Mouse (Mus musculus): ENCODE data around the gene Lce1d. TPM values are rescaled to one million over a fixed set of nuclear protein-coding genes. Genes with fewer than 3 reads are reported as not detected.
"Not testable (repeated sequence)": the region's sequence is repeated elsewhere in the genome, so short reads cannot be mapped to it uniquely, and the experiment has no call there.

The Lce1d gene
- polyA plus RNA-seq, 1 experiment, result not detected

DNA sequence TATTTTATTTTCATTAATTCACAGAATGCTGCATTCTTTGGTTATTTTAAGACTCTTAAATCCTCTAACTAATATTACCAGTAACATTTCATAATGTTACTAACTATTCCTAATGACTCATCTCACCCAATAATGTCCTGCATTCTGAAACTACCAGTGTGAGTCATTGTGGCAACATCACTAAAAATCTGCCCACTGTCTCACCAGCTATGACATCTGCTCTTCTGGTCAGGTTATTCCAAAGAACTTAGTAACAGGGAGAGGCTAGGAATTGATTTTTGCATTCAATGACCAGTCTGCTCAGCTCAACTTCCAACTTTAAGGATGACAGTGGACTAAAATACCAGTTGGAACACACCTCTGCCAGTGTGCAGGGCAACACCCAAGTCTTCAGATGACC, 4.7 kb upstream of the Lce1d start:
- Histone ChIP-seq H3ac (ENCODE audit: control insufficient read depth, insufficient read length, low read depth) (no peak overlapping the region), H3K79me2 (ENCODE audit: control insufficient read depth, insufficient read depth) (no peaks in the 10 kb centered on the region), H3K4me3 (ENCODE audit: insufficient read depth, poor library complexity, severe bottlenecking) (no peak overlapping the region), H3K27me3 (ENCODE audit: control insufficient read depth, insufficient read depth, insufficient read length) (no peaks in the 10 kb centered on the region), H3K36me3 (ENCODE audit: control insufficient read depth, insufficient read depth) (no peaks in the 10 kb centered on the region), H3K79me3 (ENCODE audit: low read depth) (no peaks in the 10 kb centered on the region)
- peak; percentile 79 for TF ChIP-seq FOSL1 (IDR thresholded peaks at IDR 0.05; ENCODE audit: insufficient read depth, low read length, poor library complexity, severe bottlenecking)
- no peak for TF ChIP-seq MYOG (IDR thresholded peaks at IDR 0.05; ENCODE audit: control insufficient read depth, extremely low read depth, insufficient read length)
- TF ChIP-seq MAX (IDR thresholded peaks at IDR 0.05), result no peak
- TF ChIP-seq CEBPB (IDR thresholded peaks at IDR 0.05; ENCODE audit: low read depth), result peak; percentile 59
- no peak for TF ChIP-seq USF1 (IDR thresholded peaks at IDR 0.05; ENCODE audit: low read depth)
- TF ChIP-seq MYOD1 (IDR thresholded peaks at IDR 0.05; ENCODE audit: control insufficient read depth, insufficient read length, low read depth), result peak; percentile 52
- TF ChIP-seq CTCF (IDR thresholded peaks at IDR 0.05; ENCODE audit: control insufficient read depth, insufficient read depth, insufficient read length), result no peak

DNA sequence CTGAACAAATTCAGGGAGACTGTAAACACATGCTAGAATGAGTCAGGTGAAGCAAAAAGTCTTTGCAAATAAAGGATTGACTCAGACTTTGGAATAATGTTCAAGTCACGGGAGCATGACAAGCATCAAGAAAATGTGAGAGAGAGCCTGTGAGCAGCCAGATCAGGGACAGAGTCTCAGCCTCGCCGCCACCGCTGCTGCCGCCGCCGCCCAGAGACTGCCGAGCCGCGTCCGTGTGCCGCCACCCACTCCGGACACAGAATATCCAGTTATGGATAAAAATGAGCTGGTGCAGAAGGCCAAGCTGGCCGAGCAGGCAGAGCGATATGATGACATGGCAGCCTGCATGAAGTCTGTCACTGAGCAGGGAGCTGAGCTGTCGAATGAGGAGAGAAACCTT, 2.1 kb upstream of the Lce1d start:
- H3K79me2 ChIP-seq (ENCODE audit: control insufficient read depth, insufficient read depth); H3K4me3 ChIP-seq (ENCODE audit: insufficient read depth, poor library complexity, severe bottlenecking); H3K79me3 ChIP-seq (ENCODE audit: low read depth); H3K27me3 ChIP-seq (ENCODE audit: control insufficient read depth, insufficient read depth, insufficient read length); H3ac ChIP-seq (ENCODE audit: control insufficient read depth, insufficient read length, low read depth); H3K36me3 ChIP-seq (ENCODE audit: control insufficient read depth, insufficient read depth): not testable (repeated sequence)

DNA sequence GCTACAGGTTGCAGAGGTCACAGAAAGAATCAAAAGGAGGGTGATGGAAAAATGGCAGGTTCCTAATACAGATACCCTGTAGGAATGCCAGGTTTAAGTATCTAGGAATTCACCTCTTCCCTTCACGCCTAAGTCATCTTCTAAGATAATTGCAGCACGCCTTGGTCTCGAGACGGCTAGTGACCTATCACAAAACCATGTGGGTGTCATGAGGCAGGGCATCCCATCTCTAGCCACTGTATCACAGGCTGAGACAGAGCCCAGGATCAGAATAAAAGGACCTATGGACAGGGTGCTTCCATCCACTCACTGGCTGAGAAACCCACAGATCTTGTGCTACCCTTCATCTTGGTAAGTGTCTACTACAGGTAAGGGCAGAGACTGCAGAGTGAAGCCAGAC, 8.1 kb downstream of the Lce1d start, which contains the start of gene Lce1c:
TSS of gene Lce1c (plus strand) at position 301 of the 400 bp plus-strand sequence.
- Histone ChIP-seq H3K36me3 (ENCODE audit: control insufficient read depth, insufficient read depth) (no peaks in the 10 kb centered on the region), H3ac (ENCODE audit: control insufficient read depth, insufficient read length, low read depth) (no peak within 1 kb of the TSS), H3K79me2 (ENCODE audit: control insufficient read depth, insufficient read depth) (no peaks in the 10 kb centered on the region), H3K4me3 (ENCODE audit: insufficient read depth, poor library complexity, severe bottlenecking) (no peak within 1 kb of the TSS), H3K27me3 (ENCODE audit: control insufficient read depth, insufficient read depth, insufficient read length) (no peaks in the 10 kb centered on the region), H3K79me3 (ENCODE audit: low read depth) (no peaks in the 10 kb centered on the region)
- TF ChIP-seq MYOD1 (IDR thresholded peaks at IDR 0.05; ENCODE audit: control insufficient read depth, insufficient read length, low read depth) (no peak), CEBPB (IDR thresholded peaks at IDR 0.05; ENCODE audit: low read depth) (no peak), MYOG (IDR thresholded peaks at IDR 0.05; ENCODE audit: control insufficient read depth, extremely low read depth, insufficient read length) (no peak), MAX (IDR thresholded peaks at IDR 0.05) (no peak), CTCF (IDR thresholded peaks at IDR 0.05; ENCODE audit: control insufficient read depth, insufficient read depth, insufficient read length) (no peak)

DNA sequence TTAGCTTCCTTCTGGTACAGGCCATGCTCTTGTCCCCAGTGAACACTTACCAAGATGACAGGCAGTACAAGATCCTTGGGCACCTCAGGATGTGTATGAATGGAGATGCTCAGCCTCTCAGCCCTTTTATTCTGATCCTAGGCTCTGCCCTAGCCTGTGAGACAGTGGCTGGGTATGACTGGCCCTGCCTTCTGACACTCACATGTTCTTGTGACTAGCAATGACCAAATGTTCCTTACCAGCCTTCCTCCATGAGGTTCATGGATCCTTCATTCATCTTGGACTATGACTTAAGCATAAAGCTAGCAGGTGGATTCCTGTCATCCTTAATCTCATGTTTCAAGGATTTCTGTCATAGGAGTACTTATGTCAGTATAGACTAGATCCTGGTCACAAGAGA, 16.8 kb downstream of the Lce1d start, which contains the start of gene Lce1a2:
TSS of gene Lce1a2 (minus strand) at position 101 of the 400 bp plus-strand sequence.
- no peak within 1 kb of the TSS for H3K4me3 ChIP-seq (ENCODE audit: insufficient read depth, poor library complexity, severe bottlenecking)
- no peaks in the 10 kb centered on the region for H3K79me2 ChIP-seq (ENCODE audit: control insufficient read depth, insufficient read depth)
- H3K79me3 ChIP-seq (ENCODE audit: low read depth), result no peaks in the 10 kb centered on the region
- H3ac ChIP-seq (ENCODE audit: control insufficient read depth, insufficient read length, low read depth), result no peak within 1 kb of the TSS
- no peaks in the 10 kb centered on the region for H3K27me3 ChIP-seq (ENCODE audit: control insufficient read depth, insufficient read depth, insufficient read length)
- H3K36me3 ChIP-seq (ENCODE audit: control insufficient read depth, insufficient read depth), result no peaks in the 10 kb centered on the region
- TF ChIP-seq CEBPB (IDR thresholded peaks at IDR 0.05; ENCODE audit: low read depth), result no peak
- no peak for TF ChIP-seq CTCF (IDR thresholded peaks at IDR 0.05; ENCODE audit: control insufficient read depth, insufficient read depth, insufficient read length)
- no peak for TF ChIP-seq MYOG (IDR thresholded peaks at IDR 0.05; ENCODE audit: control insufficient read depth, extremely low read depth, insufficient read length)
- TF ChIP-seq USF1 (IDR thresholded peaks at IDR 0.05; ENCODE audit: low read depth), result no peak
- no peak for TF ChIP-seq MYOD1 (IDR thresholded peaks at IDR 0.05; ENCODE audit: control insufficient read depth, insufficient read length, low read depth)
- no peak for TF ChIP-seq MAX (IDR thresholded peaks at IDR 0.05)
- no peak for TF ChIP-seq FOSL1 (IDR thresholded peaks at IDR 0.05; ENCODE audit: insufficient read depth, low read length, poor library complexity, severe bottlenecking)

DNA sequence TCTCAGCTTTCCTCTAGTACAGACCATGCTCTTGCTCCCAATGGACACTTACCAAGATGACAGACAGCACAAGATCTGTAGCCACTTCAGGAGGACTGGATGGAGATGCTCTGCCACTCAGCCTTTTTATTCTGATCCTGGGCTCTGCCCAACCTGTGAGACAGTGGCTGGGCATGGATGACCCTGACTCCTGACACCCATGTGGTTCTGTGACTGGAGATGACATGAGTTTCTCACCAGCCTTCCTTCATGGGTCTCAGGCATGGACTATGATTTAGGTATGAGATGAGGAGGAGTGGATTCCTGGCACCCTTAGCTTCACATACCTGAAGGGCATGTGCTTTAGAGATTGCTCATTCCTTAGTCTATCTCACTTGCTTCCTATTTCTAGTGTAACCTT, 30.2 kb downstream of the Lce1d start, which contains the start of gene Lce1b:
TSS of gene Lce1b (minus strand) at position 101 of the 400 bp plus-strand sequence.
- no peak within 1 kb of the TSS for H3ac ChIP-seq (ENCODE audit: control insufficient read depth, insufficient read length, low read depth)
- H3K79me3 ChIP-seq (ENCODE audit: low read depth), result no peaks in the 10 kb centered on the region
- no peaks in the 10 kb centered on the region for H3K27me3 ChIP-seq (ENCODE audit: control insufficient read depth, insufficient read depth, insufficient read length)
- TF ChIP-seq CEBPB (IDR thresholded peaks at IDR 0.05; ENCODE audit: low read depth) (no peak), MYOD1 (IDR thresholded peaks at IDR 0.05; ENCODE audit: control insufficient read depth, insufficient read length, low read depth) (no peak), CTCF (IDR thresholded peaks at IDR 0.05; ENCODE audit: control insufficient read depth, insufficient read depth, insufficient read length) (no peak), USF1 (IDR thresholded peaks at IDR 0.05; ENCODE audit: low read depth) (no peak), FOSL1 (IDR thresholded peaks at IDR 0.05; ENCODE audit: insufficient read depth, low read length, poor library complexity, severe bottlenecking) (no peak), MAX (IDR thresholded peaks at IDR 0.05) (no peak), MYOG (IDR thresholded peaks at IDR 0.05; ENCODE audit: control insufficient read depth, extremely low read depth, insufficient read length) (no peak)
- H3K79me2 ChIP-seq (ENCODE audit: control insufficient read depth, insufficient read depth), result no peaks in the 10 kb centered on the region
- no peaks in the 10 kb centered on the region for H3K36me3 ChIP-seq (ENCODE audit: control insufficient read depth, insufficient read depth)
- H3K4me3 ChIP-seq (ENCODE audit: insufficient read depth, poor library complexity, severe bottlenecking), result no peak within 1 kb of the TSS

DNA sequence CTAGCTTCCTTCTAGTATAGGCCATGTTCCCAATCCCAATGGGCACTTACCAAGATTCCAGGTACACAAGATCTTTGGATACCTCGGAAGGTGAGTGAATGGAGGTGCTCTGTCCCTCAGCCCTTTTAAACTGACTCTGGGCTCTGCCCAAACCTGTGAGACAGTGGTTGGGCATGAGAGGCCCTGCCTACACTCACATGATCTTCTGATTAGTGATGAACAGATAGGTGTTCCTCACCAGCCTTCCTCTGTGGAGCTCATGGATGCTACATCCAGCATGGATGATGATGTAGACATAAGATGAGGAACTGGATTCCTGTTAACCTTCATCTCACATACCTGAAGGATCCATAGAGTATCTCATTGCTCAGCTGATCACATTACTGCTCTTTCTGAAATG, 38.8 kb downstream of the Lce1d start, which contains the start of gene Lce1a1:
TSS of gene Lce1a1 (minus strand) at position 101 of the 400 bp plus-strand sequence.
- Histone ChIP-seq H3K79me2 (ENCODE audit: control insufficient read depth, insufficient read depth) (no peaks in the 10 kb centered on the region), H3K4me3 (ENCODE audit: insufficient read depth, poor library complexity, severe bottlenecking) (no peak within 1 kb of the TSS)
- no peak for TF ChIP-seq MAX (IDR thresholded peaks at IDR 0.05)
- TF ChIP-seq MYOD1 (IDR thresholded peaks at IDR 0.05; ENCODE audit: control insufficient read depth, insufficient read length, low read depth), result no peak
- TF ChIP-seq CEBPB (IDR thresholded peaks at IDR 0.05; ENCODE audit: low read depth), result no peak
- TF ChIP-seq CTCF (IDR thresholded peaks at IDR 0.05; ENCODE audit: control insufficient read depth, insufficient read depth, insufficient read length), result no peak
- TF ChIP-seq FOSL1 (IDR thresholded peaks at IDR 0.05; ENCODE audit: insufficient read depth, low read length, poor library complexity, severe bottlenecking), result no peak
- TF ChIP-seq USF1 (IDR thresholded peaks at IDR 0.05; ENCODE audit: low read depth), result no peak
- TF ChIP-seq MYOG (IDR thresholded peaks at IDR 0.05; ENCODE audit: control insufficient read depth, extremely low read depth, insufficient read length), result no peak

More for the DNA sequence above, 38.8 kb downstream of the Lce1d start, which contains the start of gene Lce1a1:
- Histone ChIP-seq H3K36me3 (ENCODE audit: control insufficient read depth, insufficient read depth) (no peaks in the 10 kb centered on the region), H3ac (ENCODE audit: control insufficient read depth, insufficient read length, low read depth) (no peak within 1 kb of the TSS), H3K27me3 (ENCODE audit: control insufficient read depth, insufficient read depth, insufficient read length) (no peaks in the 10 kb centered on the region), H3K79me3 (ENCODE audit: low read depth) (no peaks in the 10 kb centered on the region)

All from C2C12 (cell line).